Mouse (Mus musculus): ENCODE measurements around the gene Ablim2. TPM values are rescaled to one million over a fixed set of nuclear protein-coding genes. Genes with fewer than 3 reads are reported as not detected.

Gene Ablim2
- polyA plus RNA-seq, 1 experiment from 2014 or later: 2.7 TPM

DNA sequence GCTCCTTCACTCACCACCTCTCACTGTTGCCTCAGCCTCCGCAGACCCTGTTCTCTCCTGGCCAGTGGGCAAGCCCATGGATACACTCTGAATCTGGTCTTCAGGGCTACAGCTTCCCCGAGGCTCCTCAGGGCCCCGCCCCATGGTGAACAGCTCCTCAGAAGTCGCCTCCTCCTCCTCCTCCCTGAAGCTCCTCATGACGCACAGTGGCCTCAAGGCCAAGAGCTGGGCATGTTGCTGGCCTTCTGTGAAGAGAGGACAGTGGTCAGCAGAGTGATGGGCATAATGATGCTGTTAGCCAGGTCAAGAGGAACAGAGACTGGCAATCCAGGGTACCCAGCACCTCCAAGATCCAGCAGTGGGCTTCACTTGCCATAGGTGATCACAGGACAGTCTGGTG lies 33.8 kb upstream of the Ablim2 start:
- Histone ChIP-seq H3K27me3 (no peaks in the 10 kb centered on the region), H3K9ac (no peak overlapping the region), H3K4me1 (peaks cover 2% of the 10 kb centered on the region; the same call in 1 of the 2 replicates), H3K9me3 (no peaks in the 10 kb centered on the region), H3K27ac (no peak overlapping the region), H3K4me2 (no peak overlapping the region), H3K36me3 (no peaks in the 10 kb centered on the region), H3K4me3 (no peak overlapping the region)
- WGBS: 62% methylated on average over 5 of the region's 5 CpGs
- ATAC-seq (ENCODE audit: insufficient number of reproducible peaks, low FRiP score, low TSS enrichment, low read depth): no peak

- no peaks in the 10 kb centered on the region for H3K9me3 ChIP-seq
- no peak overlapping the region for H3K27ac ChIP-seq
- no peak for ATAC-seq (ENCODE audit: insufficient number of reproducible peaks, low FRiP score, low TSS enrichment, low read depth)
- H3K4me3 ChIP-seq: no peak overlapping the region
- 64% methylated on average over 3 of the region's 3 CpGs for WGBS
- peaks cover 4% of the 10 kb centered on the region; the same call in 1 of the 2 replicates for H3K4me1 ChIP-seq
- H3K4me2 ChIP-seq: no peak overlapping the region
- no peaks in the 10 kb centered on the region for H3K27me3 ChIP-seq
- no peaks in the 10 kb centered on the region for H3K36me3 ChIP-seq
- H3K9ac ChIP-seq: no peak overlapping the region
Observed at GRCm38 (mm10) chr5:35725840-35726239, 31.8 kb upstream of the Ablim2 start.

- WGBS: 79% methylated on average over 5 of the region's 5 CpGs
- Histone ChIP-seq H3K27me3 (no peaks in the 10 kb centered on the region), H3K4me2 (no peak overlapping the region), H3K27ac (no peak overlapping the region), H3K4me3 (no peak overlapping the region), H3K9ac (no peak overlapping the region), H3K9me3 (no peaks in the 10 kb centered on the region), H3K4me1 (peaks cover 4% of the 10 kb centered on the region; the same call in 1 of the 2 replicates), H3K36me3 (no peaks in the 10 kb centered on the region)
- no peak for ATAC-seq (ENCODE audit: insufficient number of reproducible peaks, low FRiP score, low TSS enrichment, low read depth)
Observed at GRCm38 (mm10) chr5:35727447-35727846, 30.2 kb upstream of the Ablim2 start.

DNA sequence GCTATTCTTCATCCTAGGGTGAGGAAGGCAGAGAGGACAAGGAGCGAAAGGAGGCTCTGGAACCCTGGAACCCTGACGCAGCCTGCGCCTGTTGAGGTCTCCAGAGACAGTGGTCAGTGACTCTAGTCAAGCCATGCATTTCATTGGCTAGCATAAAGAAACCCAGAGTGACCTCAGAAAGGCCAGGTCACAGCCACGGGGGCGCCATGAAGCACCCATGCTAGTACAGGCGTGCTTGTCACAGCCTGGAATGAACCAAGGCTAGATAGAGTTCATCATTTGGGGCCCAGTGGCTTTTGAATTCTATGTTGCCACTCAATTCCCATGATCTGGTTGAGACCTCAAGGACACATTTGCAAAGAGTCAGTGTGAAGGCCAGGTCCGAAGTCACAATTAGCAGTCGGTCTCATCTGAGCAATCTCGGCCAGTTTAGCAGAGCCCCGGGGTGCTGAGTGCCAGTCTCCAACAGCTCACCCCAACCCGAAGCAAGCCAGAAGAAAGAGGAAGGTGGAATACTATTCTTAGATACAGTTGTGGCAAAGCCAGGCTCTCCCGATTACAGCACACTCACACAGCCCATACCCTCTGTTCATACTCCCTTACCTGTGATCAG lies 29.2 kb upstream of the Ablim2 start:
- 0 out of 2 replicates have a peak overlapping the region, but pooled peaks have one; percentile 10 for H3K4me2 ChIP-seq
- peaks cover 4% of the 10 kb centered on the region; the same call in 1 of the 2 replicates for H3K4me1 ChIP-seq
- no peak overlapping the region for H3K9ac ChIP-seq
- H3K4me3 ChIP-seq: peak overlapping the region; percentile 10
- no peak for ATAC-seq (ENCODE audit: insufficient number of reproducible peaks, low FRiP score, low TSS enrichment, low read depth)
- 77% methylated on average over 12 of the region's 12 CpGs for WGBS
- H3K9me3 ChIP-seq: no peaks in the 10 kb centered on the region
- H3K27ac ChIP-seq: no peak overlapping the region
- H3K27me3 ChIP-seq: no peaks in the 10 kb centered on the region
- H3K36me3 ChIP-seq: no peaks in the 10 kb centered on the region

GRCm38 (mm10) chr5:35728957-35729460 lies 28.7 kb upstream of the Ablim2 start:
- peak; percentile 70; the same call in 1 of the 2 replicates for ATAC-seq (ENCODE audit: insufficient number of reproducible peaks, low FRiP score, low TSS enrichment, low read depth)
- peak overlapping the region; percentile 10; the same call in 1 of the 2 replicates for H3K4me3 ChIP-seq
- H3K4me2 ChIP-seq: no peak overlapping the region
- no peaks in the 10 kb centered on the region for H3K36me3 ChIP-seq
- 31% methylated on average over 11 of the region's 11 CpGs for WGBS
- peak overlapping the region; percentile 67 for H3K27ac ChIP-seq
- no peak overlapping the region for H3K9ac ChIP-seq
- peaks cover 4% of the 10 kb centered on the region; the same call in 1 of the 2 replicates for H3K4me1 ChIP-seq
- no peaks in the 10 kb centered on the region for H3K27me3 ChIP-seq
- no peaks in the 10 kb centered on the region for H3K9me3 ChIP-seq

DNA sequence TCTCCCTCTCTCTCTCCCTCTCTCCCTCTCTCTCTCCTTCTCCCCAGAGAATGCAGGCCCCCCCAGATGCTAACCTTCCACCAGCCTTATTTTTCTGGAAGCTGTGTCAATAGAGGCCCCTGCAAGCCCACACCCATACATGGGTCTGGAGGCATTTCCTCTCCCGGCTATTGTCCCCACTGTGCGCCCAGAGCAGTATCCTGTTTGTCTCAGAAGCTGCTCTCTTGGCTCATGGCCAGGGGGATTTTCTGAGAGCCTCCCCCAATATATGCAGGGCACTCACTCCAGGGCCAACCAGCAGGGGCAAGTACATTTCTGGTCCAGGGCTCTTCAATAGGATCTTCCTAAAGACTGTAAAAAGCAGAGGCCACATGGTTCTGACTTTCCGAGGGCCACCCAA lies 27.8 kb upstream of the Ablim2 start:
- peak overlapping the region; percentile 67 for H3K27ac ChIP-seq
- H3K36me3 ChIP-seq: no peaks in the 10 kb centered on the region
- H3K4me3 ChIP-seq: no peak overlapping the region
- WGBS: 84% methylated on average over 3 of the region's 3 CpGs
- H3K27me3 ChIP-seq: no peaks in the 10 kb centered on the region
- ATAC-seq (ENCODE audit: insufficient number of reproducible peaks, low FRiP score, low TSS enrichment, low read depth): 0 out of 2 replicates have a peak, but pooled peaks have one; percentile 12
- H3K4me2 ChIP-seq: no peak overlapping the region
- H3K9me3 ChIP-seq: no peaks in the 10 kb centered on the region
- no peak overlapping the region for H3K9ac ChIP-seq
- H3K4me1 ChIP-seq: peaks cover 4% of the 10 kb centered on the region; the same call in 1 of the 2 replicates

DNA sequence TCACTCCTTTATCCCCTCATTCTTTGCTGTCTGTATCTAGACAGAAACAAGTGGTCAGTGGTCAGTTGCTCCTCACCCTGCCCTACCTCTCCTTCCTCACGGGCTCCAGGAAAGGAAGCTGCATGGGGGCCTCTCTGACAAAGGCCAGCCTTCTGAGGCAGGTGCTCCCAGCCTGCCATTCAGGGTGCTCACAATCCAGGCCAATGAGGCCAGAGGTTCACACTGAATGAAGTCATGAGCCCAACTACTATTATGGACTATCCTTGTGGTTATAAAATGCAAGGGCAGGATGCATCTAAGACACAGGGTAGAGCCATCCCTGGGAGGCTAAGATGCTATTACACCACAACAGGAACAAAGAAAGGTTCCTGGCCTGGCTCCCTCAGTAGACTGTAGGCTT lies 27.1 kb upstream of the Ablim2 start:
- Histone ChIP-seq H3K4me1 (peaks cover 4% of the 10 kb centered on the region; the same call in 1 of the 2 replicates), H3K36me3 (no peaks in the 10 kb centered on the region), H3K4me2 (no peak overlapping the region), H3K4me3 (no peak overlapping the region), H3K9ac (no peak overlapping the region), H3K9me3 (no peaks in the 10 kb centered on the region), H3K27ac (no peak overlapping the region), H3K27me3 (no peaks in the 10 kb centered on the region)
- WGBS: 89% methylated on average over 1 of the region's 1 CpGs
- ATAC-seq (ENCODE audit: insufficient number of reproducible peaks, low FRiP score, low TSS enrichment, low read depth): no peak

DNA sequence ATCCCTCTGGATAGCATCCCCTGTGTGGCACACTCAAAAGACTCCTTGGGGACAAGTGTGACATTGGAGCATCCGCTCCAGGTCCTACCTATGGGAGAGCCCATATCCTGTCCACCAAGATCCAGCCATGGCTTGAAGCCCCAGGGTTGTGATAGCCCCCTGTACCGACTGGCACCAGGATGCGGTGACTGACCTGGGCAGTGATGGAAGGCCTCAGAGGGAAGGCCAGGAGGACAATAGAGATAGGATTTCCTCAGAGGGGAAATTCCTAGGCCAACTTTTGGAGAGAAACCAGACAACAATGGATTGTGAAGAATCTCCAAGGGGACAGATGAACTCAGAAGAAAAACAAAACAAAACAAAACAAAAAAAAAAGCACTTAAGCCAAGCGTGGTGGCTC lies 26.7 kb upstream of the Ablim2 start:
- H3K36me3 ChIP-seq: no peaks in the 10 kb centered on the region
- H3K4me1 ChIP-seq: peaks cover 4% of the 10 kb centered on the region; the same call in 1 of the 2 replicates
- no peak overlapping the region for H3K9ac ChIP-seq
- no peak overlapping the region for H3K4me3 ChIP-seq
- 88% methylated on average over 4 of the region's 4 CpGs for WGBS
- H3K4me2 ChIP-seq: no peak overlapping the region
- no peak overlapping the region for H3K27ac ChIP-seq
- H3K27me3 ChIP-seq: no peaks in the 10 kb centered on the region
- ATAC-seq (ENCODE audit: insufficient number of reproducible peaks, low FRiP score, low TSS enrichment, low read depth): no peak
- H3K9me3 ChIP-seq: no peaks in the 10 kb centered on the region

DNA sequence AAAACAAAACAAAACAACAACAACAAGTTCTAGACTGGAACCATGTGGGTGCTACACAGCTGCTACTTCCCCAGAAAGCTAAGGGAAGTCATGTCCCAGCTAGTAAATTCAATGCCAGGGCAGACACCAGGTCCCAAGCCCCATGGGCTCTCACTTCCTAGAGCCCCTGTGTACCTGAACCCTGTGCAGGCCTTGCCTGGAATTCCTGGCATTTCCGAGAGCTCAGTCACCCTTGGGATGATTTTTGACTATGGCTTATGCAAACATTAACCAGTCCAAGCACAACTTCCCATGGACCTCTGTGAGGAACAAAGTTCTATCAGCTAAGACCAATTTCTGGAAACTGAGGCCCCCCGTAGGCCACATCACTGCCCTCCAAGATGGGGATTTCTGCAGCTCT lies 24.2 kb upstream of the Ablim2 start:
- H3K4me2 ChIP-seq: no peak overlapping the region
- WGBS: 74% methylated on average over 2 of the region's 2 CpGs
- no peak overlapping the region for H3K4me3 ChIP-seq
- H3K9ac ChIP-seq: no peak overlapping the region
- no peaks in the 10 kb centered on the region for H3K9me3 ChIP-seq
- ATAC-seq (ENCODE audit: insufficient number of reproducible peaks, low FRiP score, low TSS enrichment, low read depth): no peak
- no peaks in the 10 kb centered on the region for H3K36me3 ChIP-seq
- 0 out of 2 replicates have a peak, but pooled peaks cover 3% of the 10 kb centered on the region for H3K27me3 ChIP-seq
- H3K27ac ChIP-seq: no peak overlapping the region
- H3K4me1 ChIP-seq: peaks cover 10% of the 10 kb centered on the region; the same call in 1 of the 2 replicates

- no peak overlapping the region for H3K4me3 ChIP-seq
- H3K27me3 ChIP-seq: peaks cover 27% of the 10 kb centered on the region; the same call in 1 of the 2 replicates
- H3K36me3 ChIP-seq: no peaks in the 10 kb centered on the region
- H3K9me3 ChIP-seq: no peaks in the 10 kb centered on the region
- no peak overlapping the region for H3K4me2 ChIP-seq
- 0 out of 2 replicates have a peak, but pooled peaks cover 22% of the 10 kb centered on the region for H3K4me1 ChIP-seq
- no peak for ATAC-seq (ENCODE audit: insufficient number of reproducible peaks, low FRiP score, low TSS enrichment, low read depth)
- no peak overlapping the region for H3K27ac ChIP-seq
- WGBS: 65% methylated on average over 20 of the region's 20 CpGs
- H3K9ac ChIP-seq: no peak overlapping the region
Observed at GRCm38 (mm10) chr5:35737231-35737901, 20.3 kb upstream of the Ablim2 start.

DNA sequence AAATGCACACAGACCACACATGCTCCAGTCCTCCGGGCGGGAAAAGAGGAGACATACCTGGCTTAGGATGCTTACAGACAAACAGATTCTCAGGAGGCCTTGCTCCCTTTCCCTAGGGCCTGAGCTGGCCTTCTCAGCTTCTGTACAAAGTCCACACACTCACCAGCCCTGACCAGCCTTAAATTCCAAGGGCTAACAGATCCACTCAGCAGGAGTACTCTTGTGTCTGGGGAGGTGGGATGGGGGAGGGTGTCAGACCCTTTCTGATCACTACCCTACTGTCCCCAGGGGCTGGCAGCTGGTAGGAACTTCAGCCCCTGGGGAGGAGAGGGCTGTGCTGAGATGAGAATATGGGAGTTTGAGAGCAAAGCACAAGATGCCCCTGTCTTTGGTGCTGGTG lies 18.7 kb upstream of the Ablim2 start:
- no peak for ATAC-seq (ENCODE audit: insufficient number of reproducible peaks, low FRiP score, low TSS enrichment, low read depth)
- Histone ChIP-seq H3K4me3 (no peak overlapping the region), H3K4me1 (0 out of 2 replicates have a peak, but pooled peaks cover 22% of the 10 kb centered on the region), H3K4me2 (no peak overlapping the region), H3K9ac (no peak overlapping the region), H3K27ac (no peak overlapping the region), H3K27me3 (peaks cover 27% of the 10 kb centered on the region; the same call in 1 of the 2 replicates), H3K9me3 (no peaks in the 10 kb centered on the region), H3K36me3 (no peaks in the 10 kb centered on the region)
- WGBS: 83% methylated on average over 2 of the region's 2 CpGs

Data from limb, embryonic 15.5 days (tissue).